Mouse (Mus musculus) forebrain, postnatal 0 days (tissue): ENCODE data around the gene 9330182O14Rik. TPM values are rescaled to one million over a fixed set of nuclear protein-coding genes. Genes with fewer than 3 reads are reported as not detected.

ENCODE experiments used
- ATAC-seq: fragments of 200-750 bp; cut with Nextera tagmentation; 2 replicates; pipeline ENCODE4 v1.8.0; 2017; ENCODE audit warnings: mild to moderate bottlenecking, moderate library complexity
- DNase-seq: peaks from one replicate; pipeline ENCODE4 v3.0.0-alpha.2; 2015
- H3K27ac ChIP-seq: fragments of 300-500 bp; sonication (generic); 2 replicates; pipeline ENCODE4 v1.5.1; 2014; ENCODE audit warnings: low read depth, mild to moderate bottlenecking, antibody characterized with exemption, low read length, moderate library complexity, mixed read lengths
- H3K27me3 ChIP-seq: fragments of 300-500 bp; sonication (generic); 2 replicates; pipeline ENCODE4 v1.6.1; 2014; ENCODE audit warnings: mild to moderate bottlenecking, low read length, mixed read lengths; ENCODE audit not compliant: insufficient read depth
- H3K36me3 ChIP-seq: fragments of 300-500 bp; sonication (generic); 2 replicates; pipeline ENCODE4 v1.6.1; 2014; ENCODE audit warnings: mild to moderate bottlenecking, moderate library complexity; ENCODE audit not compliant: insufficient read depth
- H3K4me1 ChIP-seq: fragments of 300-500 bp; sonication (generic); 2 replicates; pipeline ENCODE4 v1.6.1; 2014; ENCODE audit warnings: antibody characterized with exemption; ENCODE audit not compliant: insufficient read depth
- H3K4me2 ChIP-seq: fragments of 300-500 bp; sonication (generic); 2 replicates; pipeline ENCODE4 v1.6.1; 2014; ENCODE audit warnings: low read depth, mild to moderate bottlenecking, moderate library complexity
- H3K4me3 ChIP-seq: fragments of 300-500 bp; sonication (generic); 2 replicates; pipeline ENCODE4 v1.5.1; 2014; ENCODE audit warnings: low read depth, low read length, mixed read lengths
- H3K9ac ChIP-seq: fragments of 300-500 bp; sonication (generic); 2 replicates; pipeline ENCODE4 v1.6.1; 2014; ENCODE audit warnings: mild to moderate bottlenecking
- H3K9me3 ChIP-seq: fragments of 300-500 bp; sonication (generic); 2 replicates; pipeline ENCODE4 v1.6.1; 2016; ENCODE audit warnings: low read length
- CTCF ChIP-seq: sonication (generic); IDR thresholded peaks from 2 replicates; pipeline ENCODE4 v1.5.1; 2016; ENCODE audit warnings: antibody characterized with exemption, control low read depth, low read depth
- WGBS: fragments of 180-500 bp; shearing (Covaris S2); extraction: QIAGEN DNeasy Blood & Tissue Kit; methylation state at CpG from one replicate; pipeline ENCODE4 v1.1.7; 2014; 5-methylcytosine and 5-hydroxymethylcytosine counted together
- polyA plus RNA-seq: library from polyadenylated mRNA; unstranded; fragments of >200 nt; fragmentation: Nextera tagmentation; extraction: Ambion mirVana; gene quantifications from 2 replicates; pipeline ENCODE4 v1.2.1, GENCODE M21; 2015
- total RNA-seq: library from RNA; depleted of rRNA; stranded (reverse); fragments of >200 nt; gene quantifications from 2 replicates; pipeline ENCODE4 v1.2.3, GENCODE M21; 2014; rRNA removed

The 9330182O14Rik gene
- total RNA-seq (0.23 and 1.1 TPM in 2 replicates), polyA plus RNA-seq (not detected in 2 replicates)

GRCm38 (mm10) chr15:40134152-40134792 is at the start of gene 9330182O14Rik:
9330182O14Rik (plus strand) TSS chr15:40134365.
- ATAC-seq, result no peak
- H3K4me3 ChIP-seq, result no peak within 1 kb of the TSS
- no peaks in the 10 kb centered on the region for H3K9me3 ChIP-seq
- H3K36me3 ChIP-seq, result no peaks in the 10 kb centered on the region
- no peak within 1 kb of the TSS for H3K27ac ChIP-seq
- no peak for TF ChIP-seq CTCF
- no peak within 1 kb of the TSS for H3K9ac ChIP-seq
- no peak within 1 kb of the TSS for H3K4me2 ChIP-seq
- WGBS, result 60% methylated on average over 10 of the region's 10 CpGs
- DNase-seq, result no peak
- no peaks in the 10 kb centered on the region for H3K27me3 ChIP-seq
- H3K4me1 ChIP-seq, result no peaks in the 10 kb centered on the region

- Histone ChIP-seq H3K36me3 (no peaks in the 10 kb centered on the region), H3K27ac (no peak overlapping the region), H3K9ac (no peak overlapping the region), H3K27me3 (no peaks in the 10 kb centered on the region), H3K4me3 (no peak overlapping the region), H3K4me1 (0 out of 2 replicates have a peak, but pooled peaks cover 3% of the 10 kb centered on the region), H3K4me2 (no peak overlapping the region), H3K9me3 (no peaks in the 10 kb centered on the region)
- ATAC-seq (peak; percentile 45), DNase-seq (peak; percentile 20)
- 72% methylated on average over 2 of the region's 2 CpGs for WGBS
- no peak for TF ChIP-seq CTCF
Measured at GRCm38 (mm10) chr15:40103304-40103703, 30.9 kb upstream of the 9330182O14Rik start.

GRCm38 (mm10) chr15:40105712-40106111 is 28.5 kb upstream of the 9330182O14Rik start:
- Histone ChIP-seq H3K9me3 (no peaks in the 10 kb centered on the region), H3K36me3 (no peaks in the 10 kb centered on the region), H3K27ac (no peak overlapping the region), H3K9ac (no peak overlapping the region), H3K4me1 (0 out of 2 replicates have a peak, but pooled peaks cover 3% of the 10 kb centered on the region), H3K4me3 (no peak overlapping the region), H3K27me3 (no peaks in the 10 kb centered on the region), H3K4me2 (no peak overlapping the region)
- WGBS, result 72% methylated on average over 4 of the region's 4 CpGs
- DNase-seq, result peak; percentile 39
- peak; percentile 81 for ATAC-seq
- TF ChIP-seq CTCF, result no peak

GRCm38 (mm10) chr15:40113888-40114576 is 20.1 kb upstream of the 9330182O14Rik start:
- Histone ChIP-seq H3K36me3 (no peaks in the 10 kb centered on the region), H3K27ac (no peak overlapping the region), H3K4me3 (peak overlapping the region; percentile 24), H3K27me3 (no peaks in the 10 kb centered on the region; the same call in 1 of the 2 replicates), H3K4me2 (peak overlapping the region; percentile 58), H3K4me1 (0 out of 2 replicates have a peak, but pooled peaks cover 2% of the 10 kb centered on the region), H3K9ac (no peak overlapping the region; the same call in 1 of the 2 replicates), H3K9me3 (no peaks in the 10 kb centered on the region)
- DNase-seq, result peak; percentile 20
- WGBS, result 17% methylated on average over 17 of the region's 18 CpGs
- ATAC-seq, result peak; percentile 33
- no peak for TF ChIP-seq CTCF

- TF ChIP-seq CTCF, result no peak
- 0 out of 2 replicates have a peak, but pooled peaks cover 2% of the 10 kb centered on the region for H3K4me1 ChIP-seq
- peak overlapping the region; percentile 50; the same call in 1 of the 2 replicates for H3K27ac ChIP-seq
- ATAC-seq (peak; percentile 83), DNase-seq (peak; percentile 55)
- H3K27me3 ChIP-seq, result no peaks in the 10 kb centered on the region; the same call in 1 of the 2 replicates
- H3K36me3 ChIP-seq, result no peaks in the 10 kb centered on the region
- H3K4me2 ChIP-seq, result peak overlapping the region; percentile 58
- peak overlapping the region; percentile 24 for H3K4me3 ChIP-seq
- H3K9ac ChIP-seq, result 0 out of 2 replicates have a peak overlapping the region, but pooled peaks have one; percentile 18
- H3K9me3 ChIP-seq, result no peaks in the 10 kb centered on the region
- 4% methylated on average over 22 of the region's 22 CpGs for WGBS
Measured at GRCm38 (mm10) chr15:40114600-40115271, 19.4 kb upstream of the 9330182O14Rik start.

- no peak overlapping the region for H3K27ac ChIP-seq
- no peaks in the 10 kb centered on the region for H3K9me3 ChIP-seq
- TF ChIP-seq CTCF, result no peak
- no peak overlapping the region for H3K9ac ChIP-seq
- ATAC-seq, result no peak
- DNase-seq, result no peak
- 0 out of 2 replicates have a peak, but pooled peaks cover 2% of the 10 kb centered on the region for H3K4me1 ChIP-seq
- no peak overlapping the region for H3K4me2 ChIP-seq
- WGBS, result 79% methylated on average over 3 of the region's 3 CpGs
- no peaks in the 10 kb centered on the region for H3K36me3 ChIP-seq
- no peak overlapping the region for H3K4me3 ChIP-seq
- H3K27me3 ChIP-seq, result no peaks in the 10 kb centered on the region; the same call in 1 of the 2 replicates
Measured at GRCm38 (mm10) chr15:40116396-40116795, 17.8 kb upstream of the 9330182O14Rik start.
